Mouse (Mus musculus) CH12.LX (cell line): ENCODE measurements around the gene Ttc30a2. TPM values are rescaled to one million over a fixed set of nuclear protein-coding genes. Genes with fewer than 3 reads are reported as not detected.

Source experiments
- DNase-seq: peaks from one replicate; pipeline ENCODE4 v3.0.0-alpha.2; 2013; ENCODE audit errors: extremely low read depth
- H3K27ac ChIP-seq: 2 replicates; pipeline ENCODE4 v1.5.1; 2012; ENCODE audit warnings: low read depth, mild to moderate bottlenecking, control low read depth, moderate library complexity; ENCODE audit not compliant: insufficient read depth
- H3K27me3 ChIP-seq: replicated peaks from 2 replicates; pipeline ENCODE3; 2012; ENCODE audit warnings: inconsistent platforms
- H3K36me3 ChIP-seq, 2 experiments: replicated peaks in 1 of 2; 2 replicates each; pipeline versions ENCODE3 to v1.6.1; 2012; ENCODE audit warnings: inconsistent platforms in 1 of 2, low read length in 1 of 2, mild to moderate bottlenecking in 1 of 2, mixed read lengths in 1 of 2, moderate library complexity in 1 of 2; ENCODE audit not compliant: control insufficient read depth in 1 of 2, insufficient read depth in 1 of 2
- H3K4me1 ChIP-seq, 2 experiments: 2 replicates each; pipeline ENCODE4 v1.6.1; 2012; ENCODE audit warnings: inconsistent platforms in 1 of 2, moderate library complexity in 1 of 2; ENCODE audit not compliant: insufficient read depth in 2 of 2, control insufficient read depth in 1 of 2
- H3K4me2 ChIP-seq: 2 replicates; pipeline ENCODE4 v1.6.1; 2012; ENCODE audit warnings: low read depth, mild to moderate bottlenecking, control low read depth; ENCODE audit not compliant: poor library complexity, insufficient read depth, severe bottlenecking
- H3K4me3 ChIP-seq, 3 experiments: fragments of 150-350 bp in 1 of 3; sonication (generic) in 1 of 3; replicated peaks in 1 of 3; 2 replicates each; pipeline versions ENCODE3 to v1.5.1; 2011 to 2012; ENCODE audit warnings: low read depth in 2 of 3, low read length in 2 of 3, mild to moderate bottlenecking in 2 of 3, moderate library complexity in 2 of 3, control low read depth in 1 of 3, improper control_type of control experiment in 1 of 3, inconsistent platforms in 1 of 3, mixed read lengths in 1 of 3; ENCODE audit not compliant: poor library complexity in 1 of 3
- H3K79me2 ChIP-seq: replicated peaks from 2 replicates; pipeline ENCODE4 v1.6.1; 2012; ENCODE audit warnings: mild to moderate bottlenecking, moderate library complexity; ENCODE audit not compliant: control insufficient read depth, poor library complexity, insufficient read depth, severe bottlenecking; ENCODE audit errors: extremely low read depth
- H3K9ac ChIP-seq: 2 replicates; pipeline ENCODE4 v1.6.1; 2012; ENCODE audit warnings: low read depth, mild to moderate bottlenecking, control low read depth, moderate library complexity; ENCODE audit not compliant: insufficient read depth
- H3K9me3 ChIP-seq: replicated peaks from 2 replicates; pipeline ENCODE3; 2012; ENCODE audit warnings: low read length, inconsistent platforms, mixed read lengths
- IRF4 ChIP-seq: IDR thresholded peaks from 2 replicates; pipeline ENCODE4 v1.6.1; 2014; ENCODE audit warnings: low read depth, mild to moderate bottlenecking, inconsistent platforms, low read length, improper control_type of control experiment
- MAZ ChIP-seq: IDR thresholded peaks from 2 replicates; pipeline ENCODE4 v1.6.1; 2012; ENCODE audit warnings: low read depth, mild to moderate bottlenecking, inconsistent platforms, low read length, improper control_type of control experiment, moderate library complexity
- MXI1 ChIP-seq: IDR thresholded peaks from 2 replicates; pipeline ENCODE4 v1.6.1; 2011; ENCODE audit warnings: mild to moderate bottlenecking, low read depth, low read length, improper control_type of control experiment
- RCOR1 ChIP-seq: conservative IDR thresholded peaks from 2 replicates; pipeline ENCODE4 v1.6.1; 2012; ENCODE audit warnings: low read depth, mild to moderate bottlenecking, inconsistent platforms, low read length, improper control_type of control experiment
- USF1 ChIP-seq: IDR thresholded peaks from 2 replicates; pipeline ENCODE4 v1.6.1; 2014; ENCODE audit warnings: low read depth, mild to moderate bottlenecking, inconsistent platforms, low read length, improper control_type of control experiment
- ZMIZ1 ChIP-seq: IDR thresholded peaks from 2 replicates; pipeline ENCODE4 v1.6.1; 2012; ENCODE audit warnings: low read depth, mild to moderate bottlenecking, inconsistent platforms, low read length, improper control_type of control experiment
- ZNF384 ChIP-seq: IDR thresholded peaks from 2 replicates; pipeline ENCODE4 v1.6.1; 2012; ENCODE audit warnings: low read depth, low read length, improper control_type of control experiment, inconsistent platforms
- dilution Hi-C: fragments of 300-500 bp; cut with MboI; formaldehyde crosslinking; loops from 2 replicates; pipeline ENCODE4 v1.14.3; 2020; ENCODE audit warnings: low sequenced_read_pairs; ENCODE audit not compliant: extremely low pct_unique_long_range_greater_than_20kb, extremely low pct_ligation_motif_present
- in situ Hi-C: fragments of 300-500 bp; cut with MboI; formaldehyde crosslinking; loops from 3 replicates; pipeline ENCODE4 v1.14.3; 2019; ENCODE audit warnings: low sequenced_read_pairs, low pct_ligation_motif_present, low pct_unique_long_range_greater_than_20kb, mixed read lengths
- polyA plus RNA-seq: library from polyadenylated mRNA; unstranded; fragments of >175 nt; gene quantifications from 2 replicates; pipeline ENCODE4 v1.2.1, GENCODE M21; 2012; ENCODE audit warnings: low read depth; ENCODE audit not compliant: insufficient read length
- total RNA-seq, 2 experiments: library from RNA; depleted of rRNA; stranded (reverse); fragments of 300-350 nt in 1 of 2; fragments of >200 nt in 1 of 2; gene quantifications; 2 replicates each; pipeline ENCODE4 v1.2.3; 2012 to 2014

The Ttc30a2 gene
- total and polyA plus RNA-seq, 3 experiments, result not detected

GRCm38 (mm10) chr2:75930941-75931340, 47.0 kb downstream of the Ttc30a2 start:
- H3K9ac ChIP-seq, result no peak overlapping the region
- no peaks in the 10 kb centered on the region for H3K4me1 ChIP-seq
- H3K27ac ChIP-seq, result no peak overlapping the region
- in situ Hi-C loops (no loop called here), dilution Hi-C loops (no loop called here)
- peaks cover 18 to 47% of the 10 kb centered on the region in 2 experiments for H3K36me3 ChIP-seq
- no peak for TF ChIP-seq ZNF384
- TF ChIP-seq ZMIZ1, result no peak
- no peak for TF ChIP-seq USF1
- no peaks in the 10 kb centered on the region for H3K9me3 ChIP-seq
- no peak for DNase-seq
- H3K4me3 ChIP-seq, result no peak overlapping the region
- H3K79me2 ChIP-seq, result no peaks in the 10 kb centered on the region
- no peaks in the 10 kb centered on the region for H3K27me3 ChIP-seq
- no peak overlapping the region for H3K4me2 ChIP-seq

DNA sequence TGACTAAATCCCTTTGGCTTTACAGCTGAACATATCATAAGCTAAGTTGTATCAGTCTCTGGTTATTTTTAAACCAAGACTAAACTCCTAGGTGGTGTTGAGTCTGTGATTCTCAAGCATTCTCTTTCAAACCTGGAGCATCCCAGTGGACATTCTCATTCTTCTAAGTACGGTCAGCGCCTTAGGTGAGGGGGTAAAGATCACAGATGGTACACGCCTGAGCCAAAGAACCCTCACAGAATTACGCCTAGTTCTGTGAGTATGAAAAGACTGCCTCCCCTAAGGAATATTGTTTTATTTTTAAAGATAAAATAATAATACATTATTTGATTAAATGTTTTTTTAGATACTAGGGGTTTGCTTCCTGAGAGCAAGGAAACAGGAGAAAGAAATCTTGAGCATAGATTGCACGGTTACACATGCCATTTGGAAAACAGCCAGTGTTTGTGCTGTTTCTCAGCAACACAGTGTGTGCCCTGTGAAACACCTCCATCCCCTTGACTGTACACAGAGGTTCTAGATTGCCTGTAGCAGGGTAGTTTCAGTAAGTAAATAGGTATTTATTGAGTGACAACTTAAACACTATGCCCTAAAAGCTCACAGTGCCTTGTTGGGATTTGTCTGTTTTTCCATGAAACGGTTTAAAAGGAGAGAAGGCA, 48.1 kb downstream of the Ttc30a2 start:
- DNase-seq, result no peak
- no peaks in the 10 kb centered on the region for H3K27me3 ChIP-seq
- in situ Hi-C loops, result no loop called here
- no peak overlapping the region for H3K9ac ChIP-seq
- H3K27ac ChIP-seq, result no peak overlapping the region
- no peaks in the 10 kb centered on the region for H3K4me1 ChIP-seq
- no peak overlapping the region for H3K4me2 ChIP-seq
- no peaks in the 10 kb centered on the region for H3K9me3 ChIP-seq
- no peak overlapping the region for H3K4me3 ChIP-seq
- dilution Hi-C loops, result no loop called here
- H3K36me3 ChIP-seq, result peaks cover 18 to 51% of the 10 kb centered on the region in 2 experiments
- no peaks in the 10 kb centered on the region for H3K79me2 ChIP-seq
- no peak for TF ChIP-seq RCOR1
- no peak for TF ChIP-seq MAZ
- TF ChIP-seq MXI1, result no peak
- TF ChIP-seq USF1, result no peak
- TF ChIP-seq, all 38 proteins: peak for 0

DNA sequence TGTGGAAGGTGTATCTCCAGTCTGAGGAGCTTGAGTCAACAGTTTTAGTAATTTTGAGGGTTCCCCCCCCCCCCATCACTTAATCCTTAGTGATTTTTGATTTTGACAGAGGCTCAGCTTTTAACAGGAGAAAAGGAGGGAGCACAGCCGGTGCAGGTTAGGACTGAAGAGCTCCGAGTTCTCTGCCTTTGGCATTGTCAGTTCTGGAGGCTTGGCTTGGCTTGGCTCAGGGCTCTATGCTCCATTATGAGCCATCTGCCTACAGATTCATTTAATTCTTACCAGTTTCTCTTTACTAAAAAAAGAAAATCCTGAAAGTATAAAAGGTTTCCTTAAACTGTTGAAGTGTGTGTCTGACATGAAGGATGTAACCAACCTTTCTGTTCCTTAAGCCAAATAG, 48.8 kb downstream of the Ttc30a2 start:
- no peak overlapping the region for H3K27ac ChIP-seq
- H3K9me3 ChIP-seq, result no peaks in the 10 kb centered on the region
- H3K79me2 ChIP-seq, result no peaks in the 10 kb centered on the region
- no peak overlapping the region for H3K9ac ChIP-seq
- in situ Hi-C loops, result no loop called here
- peaks cover 20 to 57% of the 10 kb centered on the region in 2 experiments for H3K36me3 ChIP-seq
- H3K27me3 ChIP-seq, result no peaks in the 10 kb centered on the region
- no peak for TF ChIP-seq USF1
- TF ChIP-seq IRF4, result no peak
- TF ChIP-seq, all 38 proteins: peak for 0
- Histone ChIP-seq H3K4me3 (no peak overlapping the region), H3K4me1 (peaks cover 0 to 5% of the 10 kb centered on the region in 2 experiments; a peak in 1 of 4 replicates), H3K4me2 (no peak overlapping the region)
- dilution Hi-C loops, result no loop called here
- no peak for DNase-seq
